18 mouse cellular contexts compared by ENCODE assay signal in genomic region chr14:43277468-43277867, GRCm38 (mm10). TPM values are rescaled to one million over a fixed set of nuclear protein-coding genes. Genes with fewer than 3 reads are reported as not detected.
"Had no signal": no experiment of that assay in that cellular context is flagged by ENCODE, and none has a peak within 500 bp of the region (broad histone marks: within the 10 kb centered on the region; RNA-seq: fewer than 3 reads in every experiment).

No protein-coding gene starts in this region.

RNA-seq across cellular contexts. Expression of gene Gm9732, which starts 2.6 kb away (rescaled TPM):
- total RNA-seq: megakaryocyte progenitor cell, adult 5-6 weeks; midbrain, postnatal 0 days; monocyte, adult 5-6 weeks; neutrophil, adult 5-6 weeks had no signal
- polyA plus RNA-seq: liver, embryonic 16.5 days; lung, embryonic 14.5 days; lung, embryonic 16.5 days; macrophage; midbrain, embryonic 11.5 days; midbrain, embryonic 13.5 days; midbrain, embryonic 15.5 days; midbrain, postnatal 0 days; neural tube, embryonic 12.5 days; small intestine, adult 2 months; stomach, embryonic 14.5 days; stomach, embryonic 16.5 days; thymus, postnatal 0 days; urinary bladder, adult 2 months had no signal

RNA-seq across cellular contexts. Expression of gene Gm8127, which starts 16.2 kb away (rescaled TPM):
- total RNA-seq: megakaryocyte progenitor cell, adult 5-6 weeks; midbrain, postnatal 0 days; monocyte, adult 5-6 weeks; neutrophil, adult 5-6 weeks had no signal
- polyA plus RNA-seq: liver, embryonic 16.5 days; lung, embryonic 14.5 days; lung, embryonic 16.5 days; macrophage; midbrain, embryonic 11.5 days; midbrain, embryonic 13.5 days; midbrain, embryonic 15.5 days; midbrain, postnatal 0 days; neural tube, embryonic 12.5 days; neural tube, embryonic 14.5 days; small intestine, adult 2 months; stomach, embryonic 14.5 days; stomach, embryonic 16.5 days; thymus, postnatal 0 days; urinary bladder, adult 2 months had no signal

RNA-seq across cellular contexts. Expression of gene Gm8126, which starts 19.0 kb away (rescaled TPM):
- total RNA-seq: megakaryocyte progenitor cell, adult 5-6 weeks; midbrain, postnatal 0 days; monocyte, adult 5-6 weeks; neutrophil, adult 5-6 weeks had no signal
- polyA plus RNA-seq: liver, embryonic 16.5 days; lung, embryonic 16.5 days; macrophage; midbrain, embryonic 11.5 days; midbrain, embryonic 13.5 days; midbrain, embryonic 15.5 days; midbrain, postnatal 0 days; neural tube, embryonic 12.5 days; neural tube, embryonic 14.5 days; small intestine, adult 2 months; stomach, embryonic 14.5 days; stomach, embryonic 16.5 days; urinary bladder, adult 2 months had no signal

RNA-seq across cellular contexts. Expression of gene Gm8122, which starts 42.4 kb away (rescaled TPM):
- total RNA-seq: megakaryocyte progenitor cell, adult 5-6 weeks; midbrain, postnatal 0 days; monocyte, adult 5-6 weeks; neutrophil, adult 5-6 weeks had no signal
- polyA plus RNA-seq: liver, embryonic 16.5 days; lung, embryonic 14.5 days; lung, embryonic 16.5 days; macrophage; midbrain, embryonic 11.5 days; midbrain, embryonic 13.5 days; midbrain, embryonic 15.5 days; midbrain, postnatal 0 days; neural tube, embryonic 12.5 days; neural tube, embryonic 14.5 days; small intestine, adult 2 months; stomach, embryonic 14.5 days; stomach, embryonic 16.5 days; thymus, postnatal 0 days; urinary bladder, adult 2 months had no signal
